Mouse (Mus musculus) lung, embryonic 14.5 days (tissue): ENCODE data around the gene Gm20388. TPM values are rescaled to one million over a fixed set of nuclear protein-coding genes. Genes with fewer than 3 reads are reported as not detected.

Experiments used
- ATAC-seq: fragments of 200-750 bp; cut with Nextera tagmentation; 2 replicates; pipeline ENCODE4 v1.8.0; 2017; ENCODE audit warnings: mild to moderate bottlenecking, moderate TSS enrichment, moderate library complexity; ENCODE audit not compliant: insufficient read depth
- DNase-seq: peaks from one replicate; pipeline ENCODE4 v3.0.0-alpha.2; 2015
- H3K27ac ChIP-seq: fragments of 300-500 bp; sonication (generic); 2 replicates; pipeline ENCODE4 v1.5.1; 2014; ENCODE audit warnings: low read depth, mild to moderate bottlenecking, moderate library complexity
- H3K27me3 ChIP-seq: fragments of 300-500 bp; sonication (generic); 2 replicates; pipeline ENCODE4 v1.6.1; 2014; ENCODE audit warnings: low read length, control low read depth; ENCODE audit not compliant: insufficient read depth
- H3K36me3 ChIP-seq: fragments of 300-500 bp; sonication (generic); 2 replicates; pipeline ENCODE4 v1.6.1; 2014; ENCODE audit warnings: control low read depth; ENCODE audit not compliant: insufficient read depth
- H3K4me1 ChIP-seq: fragments of 300-500 bp; sonication (generic); 2 replicates; pipeline ENCODE4 v1.6.1; 2014; ENCODE audit warnings: antibody characterized with exemption, control low read depth; ENCODE audit not compliant: insufficient read depth
- H3K4me2 ChIP-seq: fragments of 300-500 bp; sonication (generic); 2 replicates; pipeline ENCODE4 v1.6.1; 2014; ENCODE audit warnings: mild to moderate bottlenecking
- H3K4me3 ChIP-seq: fragments of 300-500 bp; sonication (generic); 2 replicates; pipeline ENCODE4 v1.5.1; 2014; ENCODE audit warnings: low read depth, low read length
- H3K9ac ChIP-seq: fragments of 300-500 bp; sonication (generic); 2 replicates; pipeline ENCODE4 v1.6.1; 2014
- H3K9me3 ChIP-seq: fragments of 300-500 bp; sonication (generic); 2 replicates; pipeline ENCODE4 v1.6.1; 2016; ENCODE audit warnings: low read depth, low read length, control low read depth
- CTCF ChIP-seq: IDR thresholded peaks from 2 replicates; pipeline ENCODE4 v1.5.1; 2016; ENCODE audit warnings: antibody characterized with exemption, low read depth
- WGBS: fragments of 180-500 bp; shearing (Covaris S2); extraction: QIAGEN DNeasy Blood & Tissue Kit; methylation state at CpG from one replicate; pipeline ENCODE4 v1.1.7; 2014; 5-methylcytosine and 5-hydroxymethylcytosine counted together
- polyA plus RNA-seq: library from polyadenylated mRNA; unstranded; fragments of >200 nt; fragmentation: Nextera tagmentation; extraction: Ambion mirVana; gene quantifications from 2 replicates; pipeline ENCODE4 v1.2.1, GENCODE M21; 2014

Gene Gm20388
- polyA plus RNA-seq, 1 experiment from 2014 or later, result not detected

DNA sequence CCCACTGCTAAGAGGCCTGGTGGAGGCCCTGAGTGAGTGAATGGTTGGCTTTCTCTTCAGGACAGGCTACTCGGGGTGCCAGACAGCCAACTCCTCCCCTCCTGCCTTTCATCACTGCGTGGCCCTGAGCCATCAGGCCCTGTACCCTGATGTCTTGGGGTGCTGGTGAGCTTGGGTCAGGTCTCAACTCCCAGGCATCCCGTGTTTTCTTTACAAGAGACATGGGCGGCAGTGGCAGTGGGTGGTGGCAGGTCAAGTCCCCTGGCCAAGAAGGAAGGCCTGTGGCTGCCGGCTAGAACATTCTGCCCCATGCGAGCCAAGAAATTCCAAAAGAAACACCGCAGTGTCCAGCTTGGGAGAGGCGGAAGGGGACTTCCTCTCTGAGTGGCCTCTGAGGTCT is 275.8 kb downstream of the Gm20388 start:
- ATAC-seq (no peak), DNase-seq (no peak)
- Histone ChIP-seq H3K27me3 (no peaks in the 10 kb centered on the region), H3K9me3 (no peaks in the 10 kb centered on the region), H3K4me2 (no peak overlapping the region), H3K36me3 (no peaks in the 10 kb centered on the region), H3K4me3 (no peak overlapping the region), H3K27ac (no peak overlapping the region), H3K4me1 (peaks cover 49% of the 10 kb centered on the region), H3K9ac (no peak overlapping the region)
- no peak for TF ChIP-seq CTCF
- WGBS, result 45% methylated on average over 8 of the region's 8 CpGs

GRCm38 (mm10) chr8:120188510-120188909 is 277.9 kb downstream of the Gm20388 start:
- H3K4me3 ChIP-seq, result no peak overlapping the region
- no peak for TF ChIP-seq CTCF
- ATAC-seq (no peak), DNase-seq (no peak)
- 79% methylated on average over 6 of the region's 6 CpGs for WGBS
- peaks cover 51% of the 10 kb centered on the region for H3K4me1 ChIP-seq
- H3K4me2 ChIP-seq, result no peak overlapping the region
- H3K36me3 ChIP-seq, result no peaks in the 10 kb centered on the region
- H3K27ac ChIP-seq, result no peak overlapping the region
- no peaks in the 10 kb centered on the region for H3K27me3 ChIP-seq
- H3K9me3 ChIP-seq, result no peaks in the 10 kb centered on the region
- H3K9ac ChIP-seq, result no peak overlapping the region

DNA sequence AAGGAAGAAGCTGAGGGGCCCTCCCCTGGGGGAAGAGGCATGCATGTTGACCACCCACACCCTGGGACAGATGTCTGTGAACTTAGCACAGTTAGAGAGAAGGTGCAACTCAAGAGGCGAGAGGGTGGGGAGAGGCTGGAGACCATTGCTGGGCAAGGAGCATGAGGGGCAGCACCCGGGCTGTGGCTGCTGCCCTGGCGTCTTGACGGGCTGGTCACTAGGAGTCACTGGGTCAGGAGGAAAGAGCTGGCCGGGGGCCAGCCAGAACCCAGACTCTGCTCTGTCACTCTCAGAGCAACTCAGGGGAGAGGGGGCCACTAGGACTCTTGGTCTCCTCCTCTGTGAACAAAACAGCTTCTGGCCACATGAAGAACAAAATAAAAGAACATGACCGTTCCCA is 278.8 kb downstream of the Gm20388 start:
- H3K27me3 ChIP-seq, result no peaks in the 10 kb centered on the region
- H3K4me1 ChIP-seq, result peaks cover 46% of the 10 kb centered on the region
- WGBS, result 56% methylated on average over 6 of the region's 6 CpGs
- TF ChIP-seq CTCF, result no peak
- H3K4me3 ChIP-seq, result no peak overlapping the region
- no peaks in the 10 kb centered on the region for H3K36me3 ChIP-seq
- no peak for DNase-seq
- no peaks in the 10 kb centered on the region for H3K9me3 ChIP-seq
- no peak overlapping the region for H3K4me2 ChIP-seq
- peak overlapping the region; percentile 27; the same call in 1 of the 2 replicates for H3K27ac ChIP-seq
- no peak for ATAC-seq
- no peak overlapping the region for H3K9ac ChIP-seq

- peak overlapping the region; percentile 95 for H3K27ac ChIP-seq
Observed at GRCm38 (mm10) chr8:120190107-120190809, 279.6 kb downstream of the Gm20388 start.

GRCm38 (mm10) chr8:120190810-120191413 is 280.3 kb downstream of the Gm20388 start:
- Histone ChIP-seq H3K4me3 (no peak overlapping the region; the same call in 1 of the 2 replicates), H3K27ac (peak overlapping the region; percentile 95), H3K9ac (no peak overlapping the region), H3K4me2 (peak overlapping the region; percentile 57), H3K36me3 (no peaks in the 10 kb centered on the region), H3K4me1 (peaks cover 31% of the 10 kb centered on the region), H3K27me3 (no peaks in the 10 kb centered on the region), H3K9me3 (no peaks in the 10 kb centered on the region)
- ATAC-seq (peak; percentile 91), DNase-seq (peak; percentile 96)
- WGBS, result 16% methylated on average over 19 of the region's 20 CpGs
- peak; percentile 46 for TF ChIP-seq CTCF

More at GRCm38 (mm10) chr8:120190107-120190809, 279.6 kb downstream of the Gm20388 start:
- no peak overlapping the region for H3K4me3 ChIP-seq
- no peaks in the 10 kb centered on the region for H3K9me3 ChIP-seq
- WGBS, result 76% methylated on average over 17 of the region's 17 CpGs
- H3K4me1 ChIP-seq, result peaks cover 37% of the 10 kb centered on the region
- H3K9ac ChIP-seq, result no peak overlapping the region
- ATAC-seq, result no peak; the same call in 1 of the 2 replicates
- H3K4me2 ChIP-seq, result peak overlapping the region; percentile 57; the same call in 1 of the 2 replicates
- no peak for TF ChIP-seq CTCF
- DNase-seq, result no peak
- no peaks in the 10 kb centered on the region for H3K27me3 ChIP-seq
- no peaks in the 10 kb centered on the region for H3K36me3 ChIP-seq

DNA sequence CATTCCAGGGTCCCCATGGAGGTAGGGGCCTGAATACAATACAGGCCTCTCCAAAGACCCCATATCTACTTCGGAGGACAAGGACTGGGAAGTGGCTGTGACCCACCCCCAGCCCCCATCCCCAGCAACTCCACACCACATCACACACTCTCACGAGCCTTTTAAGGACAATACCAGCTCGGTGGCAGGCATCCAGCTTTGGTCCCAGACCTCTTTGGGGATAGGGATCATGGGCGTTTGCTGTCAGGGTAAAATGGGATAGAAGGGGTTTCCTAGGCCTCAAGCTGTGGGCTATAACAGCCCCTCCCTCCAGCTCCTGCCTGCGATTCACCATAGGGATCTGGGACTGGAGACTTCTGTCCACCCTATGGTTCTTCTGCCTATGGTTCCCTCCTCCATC is 281.0 kb downstream of the Gm20388 start:
- Histone ChIP-seq H3K36me3 (no peaks in the 10 kb centered on the region), H3K4me1 (peaks cover 24% of the 10 kb centered on the region), H3K4me2 (peak overlapping the region; percentile 57; the same call in 1 of the 2 replicates), H3K27me3 (no peaks in the 10 kb centered on the region), H3K9me3 (no peaks in the 10 kb centered on the region), H3K27ac (peak overlapping the region; percentile 95), H3K9ac (no peak overlapping the region), H3K4me3 (no peak overlapping the region)
- DNase-seq (peak; percentile 76), ATAC-seq (peak; percentile 35)
- TF ChIP-seq CTCF, result no peak
- WGBS, result 50% methylated on average over 5 of the region's 5 CpGs

DNA sequence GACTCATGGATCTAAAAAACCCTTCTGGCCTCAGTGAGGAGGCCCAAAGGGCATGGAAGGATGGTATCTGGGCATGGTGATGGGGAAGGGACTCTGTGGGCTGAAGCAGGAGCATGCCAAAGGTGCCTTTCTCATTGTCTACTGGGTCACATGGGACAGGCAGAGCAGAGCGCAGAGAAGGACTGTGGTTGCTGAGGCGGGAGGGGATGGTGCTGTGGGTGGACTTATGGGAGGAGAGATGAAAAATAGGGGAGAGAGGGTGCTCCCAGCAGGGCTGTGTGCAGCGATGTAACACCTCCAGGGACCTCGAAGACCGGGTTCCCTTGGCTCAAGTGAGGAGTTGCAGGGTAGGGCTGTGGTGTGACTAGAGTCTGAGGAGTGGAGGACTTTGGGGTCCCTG is 281.5 kb downstream of the Gm20388 start:
- H3K4me2 ChIP-seq, result no peak overlapping the region
- H3K36me3 ChIP-seq, result no peaks in the 10 kb centered on the region
- no peak overlapping the region for H3K4me3 ChIP-seq
- 95% methylated on average over 5 of the region's 5 CpGs for WGBS
- H3K27me3 ChIP-seq, result no peaks in the 10 kb centered on the region
- H3K4me1 ChIP-seq, result peaks cover 22% of the 10 kb centered on the region
- no peaks in the 10 kb centered on the region for H3K9me3 ChIP-seq
- peak overlapping the region; percentile 95; the same call in 1 of the 2 replicates for H3K27ac ChIP-seq
- DNase-seq, result no peak
- TF ChIP-seq CTCF, result no peak
- ATAC-seq, result no peak
- no peak overlapping the region for H3K9ac ChIP-seq
